Mouse (Mus musculus): ENCODE results near the gene Fcgr1. TPM values are rescaled to one million over a fixed set of nuclear protein-coding genes. Genes with fewer than 3 reads are reported as not detected.

Gene Fcgr1
- polyA plus RNA-seq, 1 experiment from 2014 or later: 5.3 TPM

DNA sequence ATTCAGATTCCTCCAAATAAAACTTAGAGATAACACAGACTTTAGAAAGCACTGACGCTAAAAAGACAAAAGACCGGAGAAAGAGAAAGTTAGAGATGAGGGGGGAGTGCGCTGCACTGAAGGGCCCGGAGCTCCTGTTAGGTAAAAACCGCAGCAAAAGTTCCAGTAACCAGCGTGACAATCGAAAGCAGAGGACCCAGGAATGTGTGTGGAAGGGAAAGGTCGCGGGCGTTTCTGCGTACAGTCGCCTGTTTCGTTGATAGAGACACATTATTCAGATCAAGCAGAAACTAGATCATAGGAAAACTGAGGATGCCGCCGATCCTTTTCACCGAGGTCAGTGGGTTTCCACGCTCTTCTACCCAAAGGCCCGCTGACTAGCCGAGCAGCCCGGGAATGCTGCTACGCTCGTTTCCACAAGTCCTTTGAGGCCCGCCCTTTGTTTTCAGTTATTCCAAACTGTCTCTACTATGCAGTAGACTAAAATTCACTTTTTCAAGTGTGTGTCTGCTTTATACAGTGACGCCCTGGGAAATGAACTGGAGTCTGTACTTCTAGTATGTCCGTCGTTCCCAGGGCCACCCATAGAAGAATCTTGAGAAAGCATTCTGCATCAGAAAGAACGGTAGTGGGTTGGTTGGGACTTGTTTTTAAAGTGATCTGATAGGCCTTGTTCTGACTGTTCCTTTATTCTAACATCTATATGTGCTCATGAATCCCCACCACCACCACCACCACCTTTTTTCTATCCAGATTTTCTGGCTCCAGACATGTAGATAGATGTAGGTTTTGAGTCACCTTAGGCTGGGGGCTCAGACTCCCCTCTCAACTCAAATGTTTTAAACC, 30.0 kb downstream of the Fcgr1 start:
- peak overlapping the region; percentile 76 for H3K4me2 ChIP-seq (ENCODE audit: low read depth, low read length)
- 6% methylated on average over 27 of the region's 27 CpGs for WGBS
- peak overlapping the region; percentile 99 for H3K27ac ChIP-seq (replicated peaks; ENCODE audit: low read depth, low read length)
- no peaks in the 10 kb centered on the region for H3K9me3 ChIP-seq (ENCODE audit: control insufficient read depth, low read length)
- peaks cover 18% of the 10 kb centered on the region for H3K4me1 ChIP-seq (ENCODE audit: control insufficient read depth, insufficient read depth, low read length)
- H3K36me3 ChIP-seq (ENCODE audit: control insufficient read depth, insufficient read depth, low read length): no peaks in the 10 kb centered on the region
- no peaks in the 10 kb centered on the region for H3K27me3 ChIP-seq (replicated peaks; ENCODE audit: control insufficient read depth, insufficient read depth, low read length)
- ATAC-seq (ENCODE audit: low read depth) (peak; percentile 16; the same call in 1 of the 2 replicates), DNase-seq (ENCODE audit: low spot score) (peak; percentile 74)
- peak overlapping the region; percentile 75 for H3K9ac ChIP-seq (ENCODE audit: low read depth, low read length)
- H3K4me3 ChIP-seq (ENCODE audit: low read depth, low read length): peak overlapping the region; percentile 59

DNA sequence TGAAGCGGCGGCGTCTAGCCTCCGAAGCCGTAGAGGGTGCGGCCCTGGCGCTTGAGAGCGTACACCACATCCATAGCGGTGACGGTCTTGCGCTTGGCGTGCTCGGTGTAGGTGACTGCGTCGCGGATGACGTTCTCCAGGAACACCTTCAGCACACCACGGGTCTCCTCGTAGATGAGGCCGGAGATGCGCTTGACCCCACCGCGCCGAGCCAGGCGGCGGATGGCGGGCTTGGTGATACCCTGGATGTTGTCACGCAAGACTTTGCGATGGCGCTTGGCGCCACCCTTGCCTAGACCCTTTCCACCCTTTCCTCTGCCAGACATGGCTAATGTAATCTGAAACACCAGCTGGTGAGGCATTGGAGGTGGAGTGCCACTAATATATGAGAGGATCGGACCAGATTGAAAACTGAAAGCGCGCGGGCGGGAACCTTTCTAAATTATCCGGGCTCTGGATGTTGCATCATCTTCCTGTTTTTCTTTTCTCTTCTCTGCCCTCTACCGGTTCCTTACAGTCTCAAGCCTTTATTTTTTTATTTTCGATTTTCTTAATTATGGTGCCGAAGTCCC, 30.7 kb downstream of the Fcgr1 start, which contains the start of gene Hist2h4:
Gene Hist2h4, minus strand, starts transcription at position 333 of the 572 bp plus-strand sequence.
- ATAC-seq (ENCODE audit: low read depth) (peak; percentile 90), DNase-seq (ENCODE audit: low spot score) (peak; percentile 98)
- Histone ChIP-seq H3K4me2 (ENCODE audit: low read depth, low read length) (peak within 1 kb of the TSS; percentile 76), H3K4me3 (ENCODE audit: low read depth, low read length) (peak within 1 kb of the TSS; percentile 59), H3K4me1 (ENCODE audit: control insufficient read depth, insufficient read depth, low read length) (peaks cover 17% of the 10 kb centered on the region), H3K27ac (replicated peaks; ENCODE audit: low read depth, low read length) (peak within 1 kb of the TSS; percentile 99), H3K36me3 (ENCODE audit: control insufficient read depth, insufficient read depth, low read length) (no peaks in the 10 kb centered on the region), H3K27me3 (replicated peaks; ENCODE audit: control insufficient read depth, insufficient read depth, low read length) (no peaks in the 10 kb centered on the region), H3K9me3 (ENCODE audit: control insufficient read depth, low read length) (no peaks in the 10 kb centered on the region), H3K9ac (ENCODE audit: low read depth, low read length) (peak within 1 kb of the TSS; percentile 83)
- WGBS: under 1% methylated on average over 31 of the region's 40 CpGs

DNA sequence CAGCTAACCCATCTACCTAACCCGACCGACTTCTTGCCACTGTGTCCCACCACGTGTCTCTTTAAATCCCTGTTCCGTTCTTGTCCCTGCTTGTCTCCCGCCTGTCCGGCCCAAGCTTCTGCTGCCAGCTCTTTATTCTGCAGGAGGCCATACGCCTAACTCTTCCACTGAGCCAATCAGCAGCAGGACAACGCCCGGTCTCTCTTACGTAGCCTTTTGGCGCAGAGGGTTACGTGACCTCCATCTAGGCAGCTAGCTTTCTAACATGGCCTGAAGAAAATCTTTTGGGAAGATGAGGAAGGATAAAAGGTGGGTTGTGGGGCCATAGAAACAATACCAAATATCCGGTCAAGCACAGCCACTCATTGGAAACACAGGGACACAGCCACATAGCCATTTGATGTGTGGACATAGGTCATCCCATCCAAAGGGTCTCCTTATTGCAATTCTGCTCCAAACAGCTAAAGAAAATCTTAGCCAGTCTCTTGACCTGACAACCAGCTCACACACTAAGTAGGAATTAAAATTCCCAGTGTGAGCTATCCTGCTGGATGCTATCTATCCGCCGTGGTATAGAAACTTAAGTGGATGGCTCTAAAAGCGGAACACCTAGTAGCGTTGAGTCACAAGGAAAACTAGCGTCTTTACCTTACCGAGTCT, 31.4 kb downstream of the Fcgr1 start:
- H3K9me3 ChIP-seq (ENCODE audit: control insufficient read depth, low read length): no peaks in the 10 kb centered on the region
- peak overlapping the region; percentile 99 for H3K27ac ChIP-seq (replicated peaks; ENCODE audit: low read depth, low read length)
- H3K4me3 ChIP-seq (ENCODE audit: low read depth, low read length): peak overlapping the region; percentile 59
- no peaks in the 10 kb centered on the region for H3K36me3 ChIP-seq (ENCODE audit: control insufficient read depth, insufficient read depth, low read length)
- peak overlapping the region; percentile 83 for H3K9ac ChIP-seq (ENCODE audit: low read depth, low read length)
- no peaks in the 10 kb centered on the region for H3K27me3 ChIP-seq (replicated peaks; ENCODE audit: control insufficient read depth, insufficient read depth, low read length)
- under 1% methylated on average over 19 of the region's 19 CpGs for WGBS
- peak; percentile 95 for DNase-seq (ENCODE audit: low spot score)
- H3K4me2 ChIP-seq (ENCODE audit: low read depth, low read length): peak overlapping the region; percentile 76
- peaks cover 15% of the 10 kb centered on the region for H3K4me1 ChIP-seq (ENCODE audit: control insufficient read depth, insufficient read depth, low read length)
- ATAC-seq (ENCODE audit: low read depth): peak; percentile 85

DNA sequence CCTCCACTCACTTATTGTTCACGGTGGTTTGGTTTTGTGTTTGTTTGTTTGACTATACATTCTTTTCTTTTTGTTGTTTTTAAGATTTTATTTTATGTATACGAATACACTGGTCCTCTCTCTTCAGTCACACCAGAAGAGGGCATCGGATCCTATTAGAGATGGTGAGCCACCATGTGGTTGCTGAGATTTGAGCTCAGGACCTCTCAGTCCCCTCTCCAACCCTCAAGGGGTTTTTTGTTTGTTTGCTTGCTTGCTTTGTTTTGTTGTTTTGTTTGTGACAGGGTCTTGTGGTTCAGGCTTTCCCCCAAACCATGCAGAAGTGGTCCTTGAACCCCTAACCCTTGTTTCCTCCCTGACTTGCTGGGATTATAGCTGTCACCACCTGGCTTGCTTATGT, 32.1 kb downstream of the Fcgr1 start:
- 53% methylated on average over 3 of the region's 3 CpGs for WGBS
- no peaks in the 10 kb centered on the region for H3K36me3 ChIP-seq (ENCODE audit: control insufficient read depth, insufficient read depth, low read length)
- H3K9ac ChIP-seq (ENCODE audit: low read depth, low read length): peak overlapping the region; percentile 83; the same call in 1 of the 2 replicates
- peak overlapping the region; percentile 59 for H3K4me3 ChIP-seq (ENCODE audit: low read depth, low read length)
- peak overlapping the region; percentile 76 for H3K4me2 ChIP-seq (ENCODE audit: low read depth, low read length)
- H3K27ac ChIP-seq (replicated peaks; ENCODE audit: low read depth, low read length): peak overlapping the region; percentile 99
- H3K4me1 ChIP-seq (ENCODE audit: control insufficient read depth, insufficient read depth, low read length): peaks cover 15% of the 10 kb centered on the region
- no peaks in the 10 kb centered on the region for H3K27me3 ChIP-seq (replicated peaks; ENCODE audit: control insufficient read depth, insufficient read depth, low read length)
- DNase-seq (ENCODE audit: low spot score) (no peak), ATAC-seq (ENCODE audit: low read depth) (no peak)
- H3K9me3 ChIP-seq (ENCODE audit: control insufficient read depth, low read length): no peaks in the 10 kb centered on the region

DNA sequence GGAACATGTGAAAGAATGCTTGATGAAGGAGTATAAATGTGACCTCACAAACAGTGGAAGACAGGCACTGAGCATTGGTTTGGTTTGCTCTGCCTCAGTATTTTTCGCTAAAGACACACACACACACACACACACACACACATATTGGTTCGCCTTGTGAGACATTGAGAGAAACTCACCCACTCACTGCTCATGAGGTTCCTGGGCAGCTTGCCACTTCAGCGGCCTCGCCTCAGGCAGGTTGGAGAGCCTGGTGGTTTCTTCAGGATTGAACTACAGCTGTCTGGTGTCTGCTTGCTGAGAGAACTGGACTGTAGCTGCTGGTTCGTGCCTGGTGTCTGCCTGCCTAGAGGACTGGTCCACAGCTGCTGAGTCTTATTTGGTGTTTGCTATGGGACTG, 33.5 kb downstream of the Fcgr1 start:
- no peak for DNase-seq (ENCODE audit: low spot score)
- WGBS: 92% methylated on average over 5 of the region's 5 CpGs
- no peak for ATAC-seq (ENCODE audit: low read depth)
- no peak overlapping the region for H3K27ac ChIP-seq (replicated peaks; ENCODE audit: low read depth, low read length)
- H3K27me3 ChIP-seq (replicated peaks; ENCODE audit: control insufficient read depth, insufficient read depth, low read length): no peaks in the 10 kb centered on the region
- no peaks in the 10 kb centered on the region for H3K9me3 ChIP-seq (ENCODE audit: control insufficient read depth, low read length)
- no peak overlapping the region for H3K4me3 ChIP-seq (ENCODE audit: low read depth, low read length)
- peaks cover 15% of the 10 kb centered on the region for H3K4me1 ChIP-seq (ENCODE audit: control insufficient read depth, insufficient read depth, low read length)
- no peaks in the 10 kb centered on the region for H3K36me3 ChIP-seq (ENCODE audit: control insufficient read depth, insufficient read depth, low read length)
- H3K9ac ChIP-seq (ENCODE audit: low read depth, low read length): no peak overlapping the region
- H3K4me2 ChIP-seq (ENCODE audit: low read depth, low read length): no peak overlapping the region

DNA sequence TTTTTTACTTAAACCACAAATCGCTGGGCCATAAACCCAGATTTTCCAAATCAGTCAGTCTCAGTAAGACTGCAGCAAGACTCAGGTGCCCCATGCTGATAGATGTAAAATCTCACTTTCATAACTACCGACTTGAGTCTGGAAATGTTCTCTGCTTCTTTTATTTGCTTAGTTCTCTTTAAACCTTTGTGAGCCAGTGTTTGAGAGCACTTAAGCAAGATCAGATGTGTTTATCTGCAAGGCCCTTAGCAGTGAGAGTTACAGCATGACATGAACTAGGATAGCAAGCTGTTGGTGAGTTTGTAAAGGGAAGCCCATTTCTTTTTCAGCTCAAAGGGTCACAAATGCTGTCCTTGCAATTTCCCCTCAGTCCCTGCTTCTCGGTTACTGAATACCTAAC, 36.6 kb downstream of the Fcgr1 start:
- H3K27ac ChIP-seq (replicated peaks; ENCODE audit: low read depth, low read length): no peak overlapping the region
- 61% methylated on average over 3 of the region's 3 CpGs for WGBS

DNA sequence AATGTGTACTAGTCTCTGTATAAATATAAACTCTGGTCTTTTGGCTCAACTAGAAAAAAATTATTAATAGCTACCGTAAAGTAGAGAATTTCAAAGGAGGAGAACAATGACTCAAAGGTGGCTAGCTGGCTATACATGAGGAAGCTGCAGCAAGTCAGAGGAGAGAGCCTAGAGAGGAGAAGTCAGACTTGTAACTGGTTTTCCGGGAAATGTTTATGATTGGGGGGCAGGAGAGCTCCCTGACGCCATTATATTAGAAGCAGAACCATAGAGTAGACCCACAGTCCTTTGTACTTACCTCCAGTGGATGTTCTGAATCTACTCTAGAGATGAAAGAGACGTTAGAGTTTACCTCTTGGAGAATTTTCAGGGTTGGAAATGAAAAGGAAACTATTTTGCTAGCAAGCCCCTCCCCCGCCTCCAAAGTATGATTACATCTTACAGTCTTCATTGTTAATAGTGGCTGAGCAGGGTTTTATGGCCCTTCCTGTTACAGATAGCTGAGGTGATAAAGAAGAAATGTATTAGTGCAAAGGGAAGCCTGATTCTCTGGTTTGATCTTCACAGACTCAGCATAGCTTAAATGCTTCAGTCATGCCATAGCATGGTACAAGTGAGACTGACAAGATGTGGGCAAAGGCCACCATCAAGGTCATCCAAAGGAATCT, 37.7 kb downstream of the Fcgr1 start:
- Histone ChIP-seq H3K9ac (ENCODE audit: low read depth, low read length) (no peak overlapping the region), H3K27me3 (replicated peaks; ENCODE audit: control insufficient read depth, insufficient read depth, low read length) (no peaks in the 10 kb centered on the region), H3K9me3 (ENCODE audit: control insufficient read depth, low read length) (no peaks in the 10 kb centered on the region), H3K4me2 (ENCODE audit: low read depth, low read length) (no peak overlapping the region), H3K27ac (replicated peaks; ENCODE audit: low read depth, low read length) (no peak overlapping the region), H3K4me3 (ENCODE audit: low read depth, low read length) (no peak overlapping the region), H3K36me3 (ENCODE audit: control insufficient read depth, insufficient read depth, low read length) (no peaks in the 10 kb centered on the region), H3K4me1 (ENCODE audit: control insufficient read depth, insufficient read depth, low read length) (no peaks in the 10 kb centered on the region)
- ATAC-seq (ENCODE audit: low read depth): no peak
- 67% methylated on average over 5 of the region's 5 CpGs for WGBS
- no peak for DNase-seq (ENCODE audit: low spot score)

More for the DNA sequence above, 36.6 kb downstream of the Fcgr1 start:
- peaks cover 3% of the 10 kb centered on the region; the same call in 1 of the 2 replicates for H3K4me1 ChIP-seq (ENCODE audit: control insufficient read depth, insufficient read depth, low read length)
- H3K36me3 ChIP-seq (ENCODE audit: control insufficient read depth, insufficient read depth, low read length): no peaks in the 10 kb centered on the region
- H3K9ac ChIP-seq (ENCODE audit: low read depth, low read length): no peak overlapping the region
- no peak overlapping the region for H3K4me3 ChIP-seq (ENCODE audit: low read depth, low read length)
- DNase-seq (ENCODE audit: low spot score): no peak
- no peaks in the 10 kb centered on the region for H3K9me3 ChIP-seq (ENCODE audit: control insufficient read depth, low read length)
- no peak overlapping the region for H3K4me2 ChIP-seq (ENCODE audit: low read depth, low read length)
- H3K27me3 ChIP-seq (replicated peaks; ENCODE audit: control insufficient read depth, insufficient read depth, low read length): no peaks in the 10 kb centered on the region
- ATAC-seq (ENCODE audit: low read depth): no peak

DNA sequence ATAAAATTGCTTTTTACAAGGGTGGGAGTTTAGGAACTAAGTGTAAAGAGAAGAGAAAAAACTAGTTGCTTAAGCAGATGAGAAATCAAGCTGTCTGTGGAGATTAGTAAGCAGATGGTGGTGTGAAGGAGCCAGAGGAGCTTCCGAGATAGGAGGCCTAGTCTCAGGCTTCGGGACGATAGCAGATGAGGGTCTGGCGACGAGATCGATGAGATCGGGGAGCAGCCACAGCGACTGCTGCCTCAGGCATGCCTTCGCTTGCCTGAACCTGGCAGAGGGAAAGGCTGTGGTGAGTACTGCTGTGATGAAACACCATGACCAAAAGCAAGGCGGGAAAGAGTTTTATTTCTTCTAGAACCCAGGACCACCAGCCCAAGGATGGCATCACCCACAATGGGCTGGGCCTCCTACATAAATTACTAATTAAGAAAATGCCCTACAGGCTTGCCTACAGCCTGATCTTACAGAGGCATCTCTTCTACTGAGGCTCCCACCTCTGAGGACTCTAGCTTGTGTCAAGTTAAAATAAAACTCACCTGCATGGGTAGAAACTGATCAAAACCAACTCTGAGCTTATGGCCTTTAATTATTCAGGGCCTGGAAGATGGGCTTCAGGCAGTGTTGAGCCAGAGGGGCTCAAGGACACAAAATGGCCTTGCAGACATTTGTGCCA, 39.0 kb downstream of the Fcgr1 start:
- Histone ChIP-seq H3K36me3 (ENCODE audit: control insufficient read depth, insufficient read depth, low read length) (no peaks in the 10 kb centered on the region), H3K9me3 (ENCODE audit: control insufficient read depth, low read length) (no peaks in the 10 kb centered on the region), H3K27me3 (replicated peaks; ENCODE audit: control insufficient read depth, insufficient read depth, low read length) (no peaks in the 10 kb centered on the region), H3K9ac (ENCODE audit: low read depth, low read length) (no peak overlapping the region), H3K4me3 (ENCODE audit: low read depth, low read length) (no peak overlapping the region), H3K4me2 (ENCODE audit: low read depth, low read length) (no peak overlapping the region), H3K27ac (replicated peaks; ENCODE audit: low read depth, low read length) (no peak overlapping the region), H3K4me1 (ENCODE audit: control insufficient read depth, insufficient read depth, low read length) (0 out of 2 replicates have a peak, but pooled peaks cover 3% of the 10 kb centered on the region)
- DNase-seq (ENCODE audit: low spot score) (peak; percentile 75), ATAC-seq (ENCODE audit: low read depth) (peak; percentile 70; the same call in 1 of the 2 replicates)
- WGBS: 37% methylated on average over 10 of the region's 10 CpGs

Measured in embryonic facial prominence, embryonic 14.5 days (tissue).